Mouse (Mus musculus): Measurements from ENCODE around the gene Vps8. TPM values are rescaled to one million over a fixed set of nuclear protein-coding genes. Genes with fewer than 3 reads are reported as not detected.
A peak's percentile ranks its signal among the peaks of the same experiment; 100 is the strongest.

Gene Vps8
- polyA plus RNA-seq, 1 experiment from 2014 or later, result 32.5 TPM

- Histone ChIP-seq H3K27ac (replicated peaks) (no peak overlapping the region; the same call in 1 of the 2 replicates), H3K9me3 (no peaks in the 10 kb centered on the region), H3K9ac (no peak overlapping the region), H3K4me2 (no peak overlapping the region), H3K36me3 (no peaks in the 10 kb centered on the region), H3K4me1 (replicated peaks) (peaks cover 12% of the 10 kb centered on the region; the same call in 1 of the 2 replicates), H3K27me3 (no peaks in the 10 kb centered on the region), H3K4me3 (no peak overlapping the region)
- 84% methylated on average over 3 of the region's 3 CpGs for whole genome bisulfite sequencing
- ATAC-seq (ENCODE audit: low FRiP score, low read depth), result no peak
Measured at GRCm38 (mm10) chr16:21641944-21642343, 219.0 kb downstream of the Vps8 start.

- Histone ChIP-seq H3K4me2 (no peak overlapping the region), H3K9ac (no peak overlapping the region), H3K4me1 (replicated peaks) (peaks cover 12% of the 10 kb centered on the region; the same call in 1 of the 2 replicates), H3K36me3 (no peaks in the 10 kb centered on the region), H3K4me3 (no peak overlapping the region), H3K27me3 (no peaks in the 10 kb centered on the region), H3K27ac (replicated peaks) (no peak overlapping the region; the same call in 1 of the 2 replicates), H3K9me3 (no peaks in the 10 kb centered on the region)
- WGBS, result 95% methylated on average over 5 of the region's 5 CpGs
- no peak for ATAC-seq (ENCODE audit: low FRiP score, low read depth)
Measured at GRCm38 (mm10) chr16:21642906-21643305, 220.0 kb downstream of the Vps8 start.

GRCm38 (mm10) chr16:21643621-21644041, 220.7 kb downstream of the Vps8 start:
- ATAC-seq (ENCODE audit: low FRiP score, low read depth), result peak; percentile 63
- Histone ChIP-seq H3K9ac (no peak overlapping the region), H3K36me3 (no peaks in the 10 kb centered on the region), H3K4me1 (replicated peaks) (peaks cover 12% of the 10 kb centered on the region; the same call in 1 of the 2 replicates), H3K27me3 (no peaks in the 10 kb centered on the region), H3K9me3 (no peaks in the 10 kb centered on the region), H3K27ac (replicated peaks) (peak overlapping the region; percentile 53), H3K4me3 (no peak overlapping the region), H3K4me2 (no peak overlapping the region)
- 53% methylated on average over 2 of the region's 2 CpGs for WGBS

GRCm38 (mm10) chr16:21644066-21644561, 221.2 kb downstream of the Vps8 start:
- H3K4me1 ChIP-seq (replicated peaks), result peaks cover 12% of the 10 kb centered on the region; the same call in 1 of the 2 replicates
- no peak overlapping the region for H3K9ac ChIP-seq
- no peaks in the 10 kb centered on the region for H3K9me3 ChIP-seq
- H3K36me3 ChIP-seq, result no peaks in the 10 kb centered on the region
- no peak; the same call in 1 of the 2 replicates for ATAC-seq (ENCODE audit: low FRiP score, low read depth)
- WGBS, result 49% methylated on average over 17 of the region's 17 CpGs
- H3K27ac ChIP-seq (replicated peaks), result peak overlapping the region; percentile 53
- H3K4me3 ChIP-seq, result no peak overlapping the region
- H3K4me2 ChIP-seq, result no peak overlapping the region
- no peaks in the 10 kb centered on the region for H3K27me3 ChIP-seq

- no peak overlapping the region for H3K4me2 ChIP-seq
- peak overlapping the region; percentile 53 for H3K27ac ChIP-seq (replicated peaks)
- H3K9ac ChIP-seq, result no peak overlapping the region
- no peaks in the 10 kb centered on the region for H3K36me3 ChIP-seq
- H3K4me3 ChIP-seq, result no peak overlapping the region
- WGBS, result 61% methylated on average over 3 of the region's 3 CpGs
- no peaks in the 10 kb centered on the region for H3K9me3 ChIP-seq
- no peaks in the 10 kb centered on the region for H3K27me3 ChIP-seq
- no peak for ATAC-seq (ENCODE audit: low FRiP score, low read depth)
- peaks cover 12% of the 10 kb centered on the region; the same call in 1 of the 2 replicates for H3K4me1 ChIP-seq (replicated peaks)
Measured at GRCm38 (mm10) chr16:21644574-21644973, 221.7 kb downstream of the Vps8 start.

- WGBS, result 84% methylated on average over 3 of the region's 3 CpGs
- ATAC-seq (ENCODE audit: low FRiP score, low read depth), result no peak
- H3K27ac ChIP-seq (replicated peaks), result no peak overlapping the region
Measured at GRCm38 (mm10) chr16:21645915-21646314, 223.0 kb downstream of the Vps8 start.

GRCm38 (mm10) chr16:21646496-21646895, 223.6 kb downstream of the Vps8 start:
- Histone ChIP-seq H3K4me3 (no peak overlapping the region), H3K4me2 (no peak overlapping the region), H3K9ac (no peak overlapping the region), H3K36me3 (0 out of 2 replicates have a peak, but pooled peaks cover 1% of the 10 kb centered on the region), H3K9me3 (no peaks in the 10 kb centered on the region), H3K4me1 (replicated peaks) (peaks cover 12% of the 10 kb centered on the region; the same call in 1 of the 2 replicates), H3K27me3 (no peaks in the 10 kb centered on the region), H3K27ac (replicated peaks) (no peak overlapping the region)
- WGBS, result 65% methylated on average over 3 of the region's 3 CpGs
- no peak for ATAC-seq (ENCODE audit: low FRiP score, low read depth)

More at GRCm38 (mm10) chr16:21645915-21646314, 223.0 kb downstream of the Vps8 start:
- no peaks in the 10 kb centered on the region for H3K27me3 ChIP-seq
- no peak overlapping the region for H3K9ac ChIP-seq
- no peak overlapping the region for H3K4me3 ChIP-seq
- H3K4me2 ChIP-seq, result no peak overlapping the region
- no peaks in the 10 kb centered on the region for H3K9me3 ChIP-seq
- H3K4me1 ChIP-seq (replicated peaks), result peaks cover 12% of the 10 kb centered on the region; the same call in 1 of the 2 replicates
- no peaks in the 10 kb centered on the region for H3K36me3 ChIP-seq

GRCm38 (mm10) chr16:21648800-21649199, 225.9 kb downstream of the Vps8 start:
- ATAC-seq (ENCODE audit: low FRiP score, low read depth), result no peak
- Histone ChIP-seq H3K36me3 (peaks cover 14% of the 10 kb centered on the region; the same call in 1 of the 2 replicates), H3K9me3 (no peaks in the 10 kb centered on the region), H3K27me3 (no peaks in the 10 kb centered on the region), H3K9ac (no peak overlapping the region), H3K4me1 (replicated peaks) (peaks cover 9% of the 10 kb centered on the region), H3K4me3 (no peak overlapping the region), H3K27ac (replicated peaks) (no peak overlapping the region), H3K4me2 (no peak overlapping the region)
- WGBS, result 80% methylated on average over 4 of the region's 4 CpGs

- Histone ChIP-seq H3K27me3 (no peaks in the 10 kb centered on the region), H3K4me2 (no peak overlapping the region), H3K36me3 (peaks cover 14% of the 10 kb centered on the region; the same call in 1 of the 2 replicates), H3K9me3 (no peaks in the 10 kb centered on the region), H3K4me3 (no peak overlapping the region), H3K4me1 (replicated peaks) (peaks cover 10% of the 10 kb centered on the region), H3K27ac (replicated peaks) (no peak overlapping the region), H3K9ac (no peak overlapping the region)
- WGBS, result 77% methylated on average over 3 of the region's 3 CpGs
- no peak for ATAC-seq (ENCODE audit: low FRiP score, low read depth)
Measured at GRCm38 (mm10) chr16:21650289-21650688, 227.4 kb downstream of the Vps8 start.

GRCm38 (mm10) chr16:21651161-21651560, 228.2 kb downstream of the Vps8 start:
- Histone ChIP-seq H3K4me1 (replicated peaks) (peaks cover 16% of the 10 kb centered on the region), H3K4me2 (no peak overlapping the region), H3K4me3 (no peak overlapping the region), H3K9me3 (no peaks in the 10 kb centered on the region), H3K27ac (replicated peaks) (no peak overlapping the region), H3K27me3 (no peaks in the 10 kb centered on the region), H3K36me3 (peaks cover 14% of the 10 kb centered on the region; the same call in 1 of the 2 replicates), H3K9ac (no peak overlapping the region)
- no peak for ATAC-seq (ENCODE audit: low FRiP score, low read depth)
- WGBS, result 96% methylated on average over 4 of the region's 4 CpGs

GRCm38 (mm10) chr16:21653151-21653550, 230.2 kb downstream of the Vps8 start:
- Histone ChIP-seq H3K9ac (no peak overlapping the region), H3K9me3 (no peaks in the 10 kb centered on the region), H3K4me1 (replicated peaks) (peaks cover 16% of the 10 kb centered on the region), H3K4me2 (no peak overlapping the region), H3K27ac (replicated peaks) (no peak overlapping the region), H3K4me3 (no peak overlapping the region), H3K27me3 (no peaks in the 10 kb centered on the region), H3K36me3 (peaks cover 14% of the 10 kb centered on the region; the same call in 1 of the 2 replicates)
- WGBS, result 86% methylated on average over 15 of the region's 15 CpGs
- ATAC-seq (ENCODE audit: low FRiP score, low read depth), result no peak

- Histone ChIP-seq H3K27ac (replicated peaks) (0 out of 2 replicates have a peak overlapping the region, but pooled peaks have one; percentile 8), H3K4me2 (no peak overlapping the region), H3K9me3 (no peaks in the 10 kb centered on the region), H3K36me3 (peaks cover 18% of the 10 kb centered on the region; the same call in 1 of the 2 replicates), H3K4me1 (replicated peaks) (peaks cover 16% of the 10 kb centered on the region), H3K27me3 (no peaks in the 10 kb centered on the region), H3K9ac (no peak overlapping the region), H3K4me3 (no peak overlapping the region)
- peak; percentile 74; the same call in 1 of the 2 replicates for ATAC-seq (ENCODE audit: low FRiP score, low read depth)
- WGBS, result 20% methylated on average over 5 of the region's 5 CpGs
Measured at GRCm38 (mm10) chr16:21654384-21654783, 231.5 kb downstream of the Vps8 start.

All from hindbrain, embryonic 15.5 days (tissue).